Mouse (Mus musculus): Measurements from ENCODE around the gene Ppp4r4.
"Not testable (repeated sequence)": the region's sequence is repeated elsewhere in the genome, so short reads cannot be mapped to it uniquely, and the experiment has no call there.

The Ppp4r4 gene

GRCm38 (mm10) chr12:103532020-103532648 lies at the start of gene Ppp4r4:
Gene Ppp4r4 (plus strand): TSS chr12:103532283.
- peak; percentile 83 to 84 for DNase-seq (ENCODE audit: low spot score in 2 of 2)

DNA sequence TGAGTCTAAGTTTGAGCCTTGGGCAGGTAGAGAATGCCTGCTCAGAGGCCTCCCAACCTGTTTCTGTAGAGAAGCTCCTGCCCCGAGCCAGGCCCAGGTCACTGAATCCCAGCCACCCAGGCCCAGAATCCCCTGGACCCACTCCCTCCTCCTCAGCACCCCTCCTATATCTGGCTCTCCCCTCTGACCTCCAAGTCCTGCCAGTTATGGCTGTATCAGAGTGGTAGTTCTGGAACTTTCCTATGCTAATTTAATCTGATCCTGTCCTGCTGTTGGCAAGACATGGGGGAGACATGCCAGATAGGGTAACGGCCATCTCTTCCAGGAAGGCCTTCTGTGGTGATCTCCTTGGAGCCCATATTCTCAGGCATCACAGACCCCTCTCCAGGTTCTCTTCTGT lies 49.3 kb upstream of the Ppp4r4 start:
- DNase-seq (ENCODE audit: low spot score in 2 of 2) = no peak

- not testable (repeated sequence) for DNase-seq (ENCODE audit: low spot score in 2 of 2)
Observed at GRCm38 (mm10) chr12:103484200-103484972, 47.7 kb upstream of the Ppp4r4 start.

GRCm38 (mm10) chr12:103486726-103487125 lies 45.4 kb upstream of the Ppp4r4 start:
- no peak for DNase-seq (ENCODE audit: low spot score in 2 of 2)

- DNase-seq (ENCODE audit: low spot score in 2 of 2) = no peak
Observed at GRCm38 (mm10) chr12:103487276-103487675, 44.8 kb upstream of the Ppp4r4 start.

GRCm38 (mm10) chr12:103487750-103488149 lies 44.3 kb upstream of the Ppp4r4 start:
- DNase-seq (ENCODE audit: low spot score in 2 of 2) = no peak

DNA sequence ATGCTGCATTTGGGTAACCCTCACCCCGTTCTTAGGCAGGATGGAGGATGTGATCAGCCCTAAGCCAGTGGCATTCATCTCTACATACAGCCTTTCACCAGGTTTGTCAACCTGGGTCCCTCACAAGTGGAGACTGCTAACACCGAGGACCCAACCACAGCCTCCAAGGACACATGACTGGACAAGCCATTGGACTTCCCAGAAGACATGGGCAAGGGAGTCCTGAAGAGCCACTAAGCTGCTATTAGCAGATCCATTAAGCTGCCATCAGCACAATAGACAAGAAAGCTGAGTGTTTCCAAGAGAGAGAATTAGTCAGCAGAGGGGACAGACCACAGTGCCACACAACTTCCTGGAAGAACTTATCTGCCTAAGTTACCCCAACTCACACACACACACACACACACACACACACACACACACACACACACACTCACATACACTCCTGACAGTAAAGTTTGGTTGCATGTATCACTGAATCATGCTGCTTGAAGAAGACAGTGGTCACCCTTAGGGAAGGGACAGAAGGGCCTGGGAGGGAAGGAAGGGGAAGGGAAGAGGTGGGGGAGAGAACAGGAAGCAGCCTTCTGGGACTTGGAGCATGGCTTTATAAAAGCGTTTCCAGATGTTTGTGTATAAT lies 40.9 kb upstream of the Ppp4r4 start:
- no peak for DNase-seq (ENCODE audit: low spot score in 2 of 2)

- DNase-seq (ENCODE audit: low spot score in 2 of 2) = peak; percentile 53 to 71
Observed at GRCm38 (mm10) chr12:103492767-103493166, 39.3 kb upstream of the Ppp4r4 start.

- peak; percentile 35 to 49 for DNase-seq (ENCODE audit: low spot score in 2 of 2)
Observed at GRCm38 (mm10) chr12:103494486-103494885, 37.6 kb upstream of the Ppp4r4 start.

- DNase-seq (ENCODE audit: low spot score in 2 of 2) = no peak
Observed at GRCm38 (mm10) chr12:103498768-103499167, 33.3 kb upstream of the Ppp4r4 start.

- no peak for DNase-seq (ENCODE audit: low spot score in 2 of 2)
Observed at GRCm38 (mm10) chr12:103499261-103499660, 32.8 kb upstream of the Ppp4r4 start.

DNA sequence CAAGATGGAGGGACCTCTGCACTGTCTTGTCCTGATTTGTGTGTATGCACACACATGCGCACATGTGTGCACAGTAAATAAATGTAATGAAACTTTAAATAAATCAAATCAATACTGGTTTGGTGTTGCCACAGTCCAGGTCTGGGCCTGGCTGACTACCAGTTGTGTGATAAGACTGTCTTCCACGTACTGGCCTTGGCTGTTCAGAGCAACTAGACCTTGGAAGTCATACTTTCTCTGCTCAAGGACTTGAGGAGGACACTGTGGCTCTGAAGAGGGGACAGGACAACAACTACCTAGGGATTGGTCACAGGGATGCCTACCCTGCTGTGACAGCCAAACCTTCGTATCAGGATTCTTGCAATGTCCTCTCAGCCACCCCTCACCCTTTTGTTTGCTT lies 28.8 kb upstream of the Ppp4r4 start:
- DNase-seq (ENCODE audit: low spot score in 2 of 2) = no peak

DNA sequence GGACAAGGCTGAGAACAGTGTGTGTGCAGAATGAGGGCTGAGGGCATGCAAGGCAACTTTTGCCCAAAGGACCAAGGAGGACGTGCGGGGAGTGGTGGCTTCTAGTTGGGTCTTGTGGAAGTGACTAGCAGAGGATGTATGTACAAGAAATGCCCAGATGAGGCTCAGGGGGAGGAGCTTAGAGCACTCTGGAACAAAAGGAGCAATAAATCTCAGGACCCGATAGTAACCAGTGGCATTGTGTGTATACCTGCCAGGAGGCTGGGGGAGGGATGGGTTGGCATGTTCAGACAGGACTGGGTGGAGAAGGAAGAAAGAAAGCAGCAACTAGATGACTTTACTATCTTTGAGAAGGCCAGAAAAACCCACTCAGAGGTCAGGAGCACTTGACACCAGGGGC lies 27.7 kb upstream of the Ppp4r4 start:
- DNase-seq (ENCODE audit: low spot score in 2 of 2) = no peak

DNA sequence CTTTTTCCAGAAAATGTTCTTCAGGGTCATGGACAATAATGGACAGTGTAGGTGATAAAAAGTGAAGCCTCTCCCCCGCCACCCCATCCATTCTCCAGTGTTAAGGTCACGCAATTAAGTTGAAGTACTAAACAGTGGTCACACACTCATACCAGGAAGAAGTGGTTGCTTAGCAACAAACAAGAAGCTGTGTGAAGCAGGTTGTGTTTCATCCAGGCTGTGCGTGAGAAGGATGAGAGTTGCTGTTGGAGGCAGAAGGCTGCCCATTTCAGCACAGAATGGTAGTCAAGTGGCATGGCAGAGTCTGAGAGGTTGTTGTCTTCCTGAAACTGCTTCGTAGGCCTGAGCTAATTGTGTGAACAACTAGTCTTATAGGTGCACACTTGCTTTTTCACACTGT lies 23.7 kb upstream of the Ppp4r4 start:
- DNase-seq (ENCODE audit: low spot score in 2 of 2) = no peak

DNA sequence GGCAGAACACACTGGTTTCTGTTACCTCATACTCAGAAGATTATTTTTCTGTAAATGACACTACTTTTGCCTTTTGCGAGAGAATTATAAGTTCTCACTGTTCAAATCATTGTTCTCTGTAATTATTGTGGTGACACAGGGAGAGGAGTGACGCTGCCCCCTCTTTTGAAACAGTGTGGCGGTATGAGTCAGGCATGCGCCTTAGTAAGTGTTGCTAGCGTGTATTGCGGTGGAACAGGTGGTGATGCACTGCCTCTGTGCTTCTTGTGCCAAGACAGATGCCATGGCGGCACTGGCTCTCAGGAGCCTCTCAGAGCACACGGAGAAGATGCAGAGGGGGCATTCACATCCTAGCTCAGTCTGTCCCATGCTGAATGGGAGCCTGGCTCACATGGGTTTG lies 22.2 kb upstream of the Ppp4r4 start:
- no peak for DNase-seq (ENCODE audit: low spot score in 2 of 2)

- no peak for DNase-seq (ENCODE audit: low spot score in 2 of 2)
Observed at GRCm38 (mm10) chr12:103511586-103511985, 20.5 kb upstream of the Ppp4r4 start.

DNA sequence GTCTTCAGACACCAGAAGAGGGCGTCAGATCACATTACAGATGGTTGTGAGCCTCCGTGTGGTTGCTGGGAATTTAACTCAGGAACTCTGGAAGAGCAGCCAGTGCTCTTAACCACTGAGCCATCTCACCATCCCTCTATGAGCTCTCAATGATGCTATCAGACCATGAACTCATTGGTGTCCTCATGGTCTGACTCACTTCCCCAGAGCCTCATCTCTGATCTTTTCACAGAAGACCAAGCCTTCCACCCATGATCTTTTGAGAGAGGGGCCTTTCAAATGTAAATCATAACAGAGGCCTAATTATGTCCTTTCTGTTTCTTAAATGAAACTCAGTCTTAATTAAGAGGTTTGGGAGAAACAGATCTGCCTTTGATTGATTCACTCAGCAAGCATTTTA lies 19.0 kb upstream of the Ppp4r4 start:
- no peak for DNase-seq (ENCODE audit: low spot score in 2 of 2)

DNA sequence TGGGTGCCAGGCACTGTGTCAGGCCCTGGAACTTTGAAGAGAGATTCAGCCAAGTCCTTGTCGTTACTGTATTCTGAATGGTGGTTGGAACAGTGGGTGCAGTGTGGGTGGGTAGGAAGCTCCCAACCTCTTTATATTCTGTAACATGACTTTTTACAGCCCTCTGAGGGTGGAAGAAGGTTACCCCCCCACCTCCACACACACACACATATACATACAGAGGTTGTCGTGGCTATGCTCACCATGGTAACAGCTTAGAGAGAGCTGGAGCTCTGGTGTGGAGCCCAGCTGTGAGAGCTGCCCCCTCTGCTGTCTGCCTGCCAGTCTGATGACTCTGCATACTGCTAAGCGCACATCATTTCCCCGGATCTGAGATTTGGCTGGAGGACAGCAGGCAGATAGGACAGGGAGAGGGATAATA lies 18.6 kb upstream of the Ppp4r4 start:
- DNase-seq (ENCODE audit: low spot score in 2 of 2) = no peak

DNA sequence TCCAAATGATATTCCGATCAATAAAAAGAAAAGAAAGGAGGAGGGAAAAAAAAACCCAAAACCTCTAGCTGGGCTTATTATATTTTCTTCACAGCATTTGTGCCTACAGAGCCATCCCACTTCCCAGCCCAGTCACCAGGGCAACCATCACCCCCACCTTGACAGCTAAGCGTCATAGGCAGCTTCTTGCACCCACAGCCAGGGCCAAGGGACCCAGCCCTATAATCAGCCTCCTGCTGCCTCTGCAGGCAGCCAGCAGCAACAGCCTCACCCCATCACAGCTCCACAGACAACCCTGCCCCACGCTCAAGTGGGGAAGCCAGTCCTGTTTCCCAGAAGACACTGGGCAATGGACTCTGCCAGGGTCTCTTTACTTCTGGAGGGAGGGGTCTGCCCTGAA lies 17.7 kb upstream of the Ppp4r4 start:
- DNase-seq (ENCODE audit: low spot score in 2 of 2) = no peak

DNA sequence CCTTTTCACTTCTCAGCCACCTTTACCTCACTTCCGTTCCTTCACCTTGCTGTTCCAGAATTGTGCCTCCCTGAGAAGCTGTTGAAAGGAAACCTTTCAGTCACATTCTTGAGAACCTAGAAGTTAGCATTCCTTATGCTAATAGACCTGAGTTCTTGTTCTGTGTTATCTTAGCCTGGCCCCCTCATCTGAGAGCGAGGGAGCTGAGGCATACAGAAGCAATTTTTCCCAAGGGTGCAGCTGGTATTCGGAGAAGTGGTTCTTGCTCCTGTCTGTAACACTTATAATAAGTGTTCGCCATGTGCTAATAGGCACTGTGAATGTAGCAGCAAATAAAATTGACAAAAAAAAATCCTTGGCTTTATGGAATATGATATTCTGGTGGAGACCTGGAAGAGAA lies 16.4 kb upstream of the Ppp4r4 start:
- no peak for DNase-seq (ENCODE audit: low spot score in 2 of 2)

- DNase-seq (ENCODE audit: low spot score in 2 of 2) = no peak
Observed at GRCm38 (mm10) chr12:103518640-103519039, 13.4 kb upstream of the Ppp4r4 start.

DNA sequence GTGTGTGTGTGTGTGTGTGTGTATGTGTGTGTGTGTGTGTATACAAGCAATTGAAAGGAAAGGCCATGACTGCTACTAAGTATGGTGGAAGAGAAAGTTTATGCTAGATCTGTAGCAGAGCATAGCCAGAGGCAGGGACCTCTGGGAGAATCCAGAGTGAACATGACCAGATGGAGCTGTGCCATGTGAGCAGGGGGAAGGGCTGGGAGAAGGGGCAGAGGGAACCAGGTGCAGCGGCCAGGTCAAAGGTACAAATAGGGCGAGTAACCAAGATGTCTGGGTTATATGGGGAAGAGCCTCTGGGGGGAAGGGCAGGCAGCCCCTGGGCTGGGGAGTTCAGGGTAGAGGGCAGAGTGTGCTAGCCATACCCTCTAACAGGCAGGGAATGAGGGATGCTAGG lies 1.5 kb upstream of the Ppp4r4 start:
- DNase-seq (ENCODE audit: low spot score in 2 of 2) = no peak
